Mouse (Mus musculus): ENCODE measurements around the gene Synj1.

DNA sequence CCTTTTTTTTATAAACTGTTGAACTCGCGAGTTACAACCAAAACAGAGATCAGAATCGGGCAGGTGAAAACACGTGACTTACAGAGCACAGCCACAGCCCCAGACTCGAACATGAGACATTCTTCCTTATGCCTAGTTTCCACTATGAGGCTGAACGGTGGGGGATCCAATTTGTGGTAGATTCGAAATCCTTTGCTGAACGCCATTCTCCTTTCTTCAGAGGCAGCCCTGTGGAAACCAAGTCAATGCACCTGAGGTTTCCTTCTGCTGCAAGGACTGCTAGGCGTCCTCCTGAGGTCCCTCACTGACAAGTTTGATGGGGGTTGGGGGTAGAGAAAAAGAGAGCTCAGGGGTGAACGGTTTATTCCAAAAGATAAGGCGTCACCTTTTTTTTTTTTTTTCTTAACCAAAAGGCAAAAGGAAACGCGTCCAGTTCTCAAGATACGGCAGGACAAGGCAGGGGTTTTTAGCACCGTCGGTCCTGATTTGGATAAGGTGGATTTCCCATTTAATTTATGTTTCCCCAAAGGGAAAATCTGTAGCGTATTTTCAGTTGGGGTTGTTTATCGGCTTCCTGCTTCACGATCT lies 1.1 kb downstream of the Synj1 start:
- TF ChIP-seq CTCF (IDR thresholded peaks at IDR 0.05) (no peak), EP300 (IDR thresholded peaks at IDR 0.05; ENCODE audit: insufficient read depth, low read depth, low read length) (no peak)

All from heart, adult 2 months (tissue).